Mouse (Mus musculus) ES-Bruce4 (cell line): ENCODE results near the gene Brd3. TPM values are rescaled to one million over a fixed set of nuclear protein-coding genes. Genes with fewer than 3 reads are reported as not detected.
A peak's percentile ranks its signal among the peaks of the same experiment; 100 is the strongest.

Source experiments
- H3K27ac ChIP-seq: 2 replicates; pipeline ENCODE4 v1.5.1; 2012; ENCODE audit warnings: low read length, inconsistent platforms; ENCODE audit not compliant: insufficient read depth
- H3K27me3 ChIP-seq: 2 replicates; pipeline ENCODE4 v1.6.1; 2012; ENCODE audit warnings: mild to moderate bottlenecking, low read length, inconsistent platforms; ENCODE audit not compliant: control insufficient read depth, poor library complexity, insufficient read depth, severe bottlenecking
- H3K36me3 ChIP-seq: 2 replicates; pipeline ENCODE4 v1.6.1; 2012; ENCODE audit warnings: inconsistent platforms, mild to moderate bottlenecking, low read length, moderate library complexity; ENCODE audit not compliant: control insufficient read depth, poor library complexity, insufficient read depth, severe bottlenecking
- H3K4me1 ChIP-seq: one replicate; pipeline ENCODE4 v1.8.1; 2011; ENCODE audit warnings: low read length; ENCODE audit not compliant: control insufficient read depth, insufficient read depth
- H3K4me3 ChIP-seq: 2 replicates; pipeline ENCODE4 v1.5.1; 2011; ENCODE audit warnings: low read depth, mild to moderate bottlenecking, low read length
- H3K9ac ChIP-seq: 2 replicates; pipeline ENCODE4 v1.6.1; 2012; ENCODE audit warnings: low read depth, mild to moderate bottlenecking, inconsistent platforms; ENCODE audit not compliant: poor library complexity, severe bottlenecking
- H3K9me3 ChIP-seq: replicated peaks from 2 replicates; pipeline ENCODE4 v1.6.1; 2012; ENCODE audit warnings: mild to moderate bottlenecking, low read length, inconsistent platforms; ENCODE audit not compliant: control insufficient read depth, poor library complexity, insufficient read depth, severe bottlenecking
- CTCF ChIP-seq: IDR thresholded peaks from one replicate; pipeline ENCODE4 v1.8.1; 2011; ENCODE audit warnings: low read depth, low read length
- EP300 ChIP-seq: IDR thresholded peaks from 2 replicates; pipeline ENCODE4 v1.6.1; 2011; ENCODE audit warnings: low read depth, low read length; ENCODE audit not compliant: insufficient read depth
- POLR2A ChIP-seq: IDR thresholded peaks from one replicate; pipeline ENCODE4 v1.8.1; 2011; ENCODE audit warnings: low read length; ENCODE audit not compliant: insufficient read depth
- polyA plus RNA-seq: library from polyadenylated mRNA; stranded (reverse); fragments of >200 nt; gene quantifications from 2 replicates; pipeline ENCODE4 v1.2.4, GENCODE M21; 2011; ENCODE audit warnings: low read depth; ENCODE audit not compliant: missing spikeins, insufficient read depth, insufficient read length

The Brd3 gene
- polyA plus RNA-seq, 1 experiment: 76.8 TPM

DNA sequence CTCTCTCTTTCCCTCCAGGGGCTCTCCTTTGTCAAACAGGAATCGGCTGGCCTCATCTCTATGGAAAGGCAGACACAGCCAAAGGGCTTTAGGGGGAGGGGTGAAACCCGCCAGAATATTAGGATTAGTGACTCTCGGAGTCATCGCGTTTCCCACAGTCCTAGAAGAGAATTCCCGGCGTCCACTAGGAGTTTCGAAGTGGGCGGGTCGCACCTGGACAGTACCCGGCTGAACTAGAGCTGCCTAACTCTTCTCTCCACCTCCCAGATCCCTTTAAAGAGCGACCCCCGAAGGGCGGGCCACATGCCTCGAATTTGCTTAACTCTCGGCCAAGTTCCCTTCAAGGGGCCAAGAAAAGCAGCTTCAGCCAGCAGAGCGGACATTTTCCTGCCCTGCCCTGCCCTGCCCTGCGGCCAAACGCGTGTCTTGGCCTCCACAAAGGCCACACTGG lies 82.3 kb downstream of the Brd3 start:
- Histone ChIP-seq H3K27me3 (no peaks in the 10 kb centered on the region), H3K9me3 (no peaks in the 10 kb centered on the region), H3K4me3 (peak overlapping the region; percentile 83), H3K9ac (peak overlapping the region; percentile 88), H3K4me1 (peaks cover 2% of the 10 kb centered on the region), H3K27ac (no peak overlapping the region), H3K36me3 (no peaks in the 10 kb centered on the region)
- TF ChIP-seq EP300: no peak
- TF ChIP-seq POLR2A: no peak
- no peak for TF ChIP-seq CTCF

DNA sequence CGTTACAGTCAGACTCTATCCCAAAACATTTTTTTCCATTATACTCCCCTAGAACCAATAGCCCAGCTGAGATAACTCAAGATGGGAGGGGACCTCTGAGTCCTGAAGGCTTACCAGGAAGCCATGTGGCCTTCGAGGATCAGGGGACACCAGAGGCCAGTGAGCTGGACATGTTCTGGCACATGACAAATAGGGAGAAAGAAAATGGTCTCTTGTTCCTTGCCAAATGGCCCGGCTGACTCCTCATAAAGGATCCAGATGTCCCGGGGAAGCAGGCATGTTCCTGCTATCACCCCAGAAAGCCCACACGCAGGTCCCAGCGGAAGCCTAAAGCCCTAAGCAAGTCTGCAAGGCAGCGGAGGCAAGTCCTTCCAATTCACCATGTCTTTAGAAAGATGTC lies 83.9 kb downstream of the Brd3 start:
- peaks cover 7% of the 10 kb centered on the region for H3K4me1 ChIP-seq
- H3K27me3 ChIP-seq: no peaks in the 10 kb centered on the region
- no peaks in the 10 kb centered on the region for H3K9me3 ChIP-seq
- no peak overlapping the region for H3K27ac ChIP-seq
- H3K9ac ChIP-seq: no peak overlapping the region
- TF ChIP-seq EP300: no peak
- no peak for TF ChIP-seq CTCF
- no peak for TF ChIP-seq POLR2A
- no peaks in the 10 kb centered on the region for H3K36me3 ChIP-seq
- no peak overlapping the region for H3K4me3 ChIP-seq

DNA sequence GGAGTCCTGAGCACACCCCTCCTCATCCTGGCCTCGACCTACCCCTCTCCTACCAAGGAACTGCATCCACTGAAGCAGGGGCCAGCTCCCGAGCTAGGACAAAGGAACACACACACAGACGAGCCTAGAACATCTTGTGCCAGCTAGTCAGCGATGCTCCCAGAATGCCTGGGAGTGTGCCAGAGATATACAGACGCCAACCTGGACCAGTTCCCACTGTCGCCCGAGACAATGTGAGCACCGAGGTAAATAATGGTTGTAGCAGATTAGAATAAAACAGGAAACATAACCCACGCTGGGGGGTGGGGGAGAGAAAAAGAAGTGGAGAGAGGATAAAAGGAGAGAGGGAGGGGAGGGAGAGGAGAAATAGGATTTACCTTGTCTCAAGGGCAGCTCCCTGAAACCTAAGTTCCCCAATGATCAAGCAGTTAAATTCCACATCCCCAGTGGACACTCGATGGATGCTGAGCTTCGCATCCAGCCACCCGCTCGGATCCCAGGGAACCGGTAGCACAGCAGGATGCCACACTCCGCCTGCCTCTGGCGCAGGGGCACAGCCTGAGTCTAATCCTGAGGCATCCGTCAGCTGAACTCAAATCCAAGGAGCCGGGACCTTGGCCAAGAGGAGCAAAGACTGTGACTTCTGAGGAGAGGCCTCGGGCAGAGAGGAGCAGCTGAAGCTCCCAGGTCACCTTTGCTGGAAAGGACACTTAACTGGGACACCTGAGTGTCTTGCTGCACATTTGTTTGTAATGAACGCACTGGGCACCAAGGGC lies 86.0 kb downstream of the Brd3 start:
- H3K9ac ChIP-seq: no peak overlapping the region
- H3K27ac ChIP-seq: no peak overlapping the region
- H3K4me1 ChIP-seq: peaks cover 16% of the 10 kb centered on the region
- no peak overlapping the region for H3K4me3 ChIP-seq
- TF ChIP-seq EP300: no peak
- no peak for TF ChIP-seq CTCF
- no peak for TF ChIP-seq POLR2A
- H3K27me3 ChIP-seq: no peaks in the 10 kb centered on the region
- H3K9me3 ChIP-seq: no peaks in the 10 kb centered on the region
- no peaks in the 10 kb centered on the region for H3K36me3 ChIP-seq

DNA sequence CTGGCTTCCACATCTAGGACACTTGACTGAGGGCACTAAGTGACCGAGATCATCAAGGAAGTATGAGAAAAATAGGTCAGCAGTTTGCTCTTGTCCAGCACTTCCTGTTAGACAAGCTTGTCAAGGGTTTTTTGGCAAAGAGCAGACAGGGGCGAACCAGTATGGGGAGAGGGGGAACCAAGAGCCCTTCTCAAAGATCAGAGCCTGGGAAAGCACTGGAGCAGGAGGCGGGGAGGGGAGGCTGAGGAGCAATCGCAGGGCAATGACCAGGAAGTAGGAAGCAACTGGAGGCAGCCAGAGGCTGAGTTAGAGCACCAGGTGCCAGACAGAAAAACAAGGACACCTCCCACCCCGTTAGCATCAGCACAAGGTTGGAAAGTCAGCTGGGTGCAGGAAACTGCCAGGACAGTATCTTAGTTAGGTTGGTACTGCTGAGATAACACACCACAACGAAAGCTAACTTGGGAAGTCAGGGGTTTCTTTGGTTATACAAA lies 88.8 kb downstream of the Brd3 start:
- no peak overlapping the region for H3K9ac ChIP-seq
- H3K27ac ChIP-seq: no peak overlapping the region
- no peaks in the 10 kb centered on the region for H3K27me3 ChIP-seq
- no peak for TF ChIP-seq CTCF
- TF ChIP-seq EP300: no peak
- no peak for TF ChIP-seq POLR2A
- no peaks in the 10 kb centered on the region for H3K36me3 ChIP-seq
- no peaks in the 10 kb centered on the region for H3K9me3 ChIP-seq
- no peak overlapping the region for H3K4me3 ChIP-seq
- peaks cover 34% of the 10 kb centered on the region for H3K4me1 ChIP-seq

DNA sequence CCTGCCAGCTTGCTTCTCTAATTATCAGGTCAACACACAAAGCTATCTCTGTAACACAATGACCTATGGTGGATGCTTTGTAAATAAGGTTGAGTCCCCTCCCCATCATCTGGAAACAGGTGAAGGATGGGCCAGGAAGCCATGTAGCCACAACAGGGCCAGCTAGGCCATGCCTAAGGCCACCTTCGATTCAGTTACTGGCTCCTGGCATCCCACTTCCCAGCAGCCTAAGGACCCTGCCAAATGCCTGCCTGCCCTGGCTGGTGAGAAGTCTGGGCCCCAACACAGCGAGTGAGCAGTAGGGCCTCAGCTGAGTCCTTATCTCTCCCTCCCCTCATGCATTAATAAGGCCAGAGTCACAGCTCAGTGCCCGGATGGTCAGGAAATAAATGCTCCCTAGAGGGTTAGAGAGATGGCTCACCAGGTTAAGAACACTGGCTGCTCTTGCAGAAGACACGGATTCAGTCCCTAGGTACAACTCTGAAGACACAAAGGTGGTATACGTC lies 89.8 kb downstream of the Brd3 start:
- Histone ChIP-seq H3K9ac (no peak overlapping the region), H3K27ac (no peak overlapping the region), H3K4me1 (peaks cover 34% of the 10 kb centered on the region)

GRCm38 (mm10) chr2:27416425-27416824 lies 91.0 kb downstream of the Brd3 start:
- no peak overlapping the region for H3K4me3 ChIP-seq
- 0 out of 2 replicates have a peak overlapping the region, but pooled peaks have one; percentile 6 for H3K27ac ChIP-seq
- peaks cover 37% of the 10 kb centered on the region for H3K4me1 ChIP-seq

More for the DNA sequence above, 89.8 kb downstream of the Brd3 start:
- Histone ChIP-seq H3K27me3 (no peaks in the 10 kb centered on the region), H3K36me3 (no peaks in the 10 kb centered on the region), H3K9me3 (no peaks in the 10 kb centered on the region), H3K4me3 (no peak overlapping the region)
- TF ChIP-seq POLR2A (no peak), CTCF (no peak), EP300 (no peak)

More at GRCm38 (mm10) chr2:27416425-27416824, 91.0 kb downstream of the Brd3 start:
- H3K27me3 ChIP-seq: no peaks in the 10 kb centered on the region
- H3K36me3 ChIP-seq: no peaks in the 10 kb centered on the region
- TF ChIP-seq CTCF (no peak), POLR2A (no peak), EP300 (no peak)
- H3K9ac ChIP-seq: no peak overlapping the region
- H3K9me3 ChIP-seq: no peaks in the 10 kb centered on the region
